Mouse (Mus musculus): ENCODE data around the gene Tmem248. TPM values are rescaled to one million over a fixed set of nuclear protein-coding genes. Genes with fewer than 3 reads are reported as not detected.
A peak's percentile ranks its signal among the peaks of the same experiment; 100 is the strongest.

Tmem248 gene
- total RNA-seq (2021): 10 to 100 TPM; 35.4 to 46.8 TPM
- long read RNA-seq, experiment 1, transcript Tmem248-202 (7 exons, 3,570 nt): major isoform, 41 of 52 reads
- long read RNA-seq, experiment 1, partial matches to known transcripts: 3 of 52 reads
- long read RNA-seq, experiment 1, other reads (novel, unspliced or antisense): 8 of 52 reads
- long read RNA-seq, experiment 2, transcript Tmem248-202 (7 exons, 3,570 nt): major isoform, 30 of 36 reads
- long read RNA-seq, experiment 2, partial matches to known transcripts: 3 of 36 reads
- long read RNA-seq, experiment 2, other reads (novel, unspliced or antisense): 3 of 36 reads

GRCm38 (mm10) chr5:130216781-130217180 is at the start of gene Tmem248:
Tmem248 (plus strand) TSS chr5:130217081.
- intact Hi-C loops (cut with DNase I): no loop called here

GRCm38 (mm10) chr5:130169109-130169508 is 47.8 kb upstream of the Tmem248 start:
- intact Hi-C loops (cut with DNase I): no loop called here

More at GRCm38 (mm10) chr5:130216781-130217180, at the start of gene Tmem248:
- DNase-seq (ENCODE audit: low spot score in 2 of 2): no peak

GRCm38 (mm10) chr5:130170666-130171422 is 46.0 kb upstream of the Tmem248 start:
- no peak for DNase-seq (ENCODE audit: low spot score in 2 of 2)
- intact Hi-C loops (cut with DNase I): loop anchor here (5.0 kb wide), 1 partner anchor 51 kb away; no protein-coding TSS in a partner anchor

More at GRCm38 (mm10) chr5:130169109-130169508, 47.8 kb upstream of the Tmem248 start:
- no peak for DNase-seq (ENCODE audit: low spot score in 2 of 2)

GRCm38 (mm10) chr5:130171423-130171954 is 45.4 kb upstream of the Tmem248 start, which contains the start of gene Rabgef1:
Rabgef1 (plus strand) TSS chr5:130171798.
- intact Hi-C loops (cut with DNase I): loop anchor here (5.0 kb wide), 1 partner anchor 51 kb away; no protein-coding TSS in a partner anchor
- peak; percentile 91 to 92 for DNase-seq (ENCODE audit: low spot score in 2 of 2)

GRCm38 (mm10) chr5:130171956-130172601 is 44.8 kb upstream of the Tmem248 start:
- intact Hi-C loops (cut with DNase I): loop anchor here (5.0 kb wide), 1 partner anchor 50 kb away; no protein-coding TSS in a partner anchor
- peak; percentile 11 to 15 for DNase-seq (ENCODE audit: low spot score in 2 of 2)

GRCm38 (mm10) chr5:130173012-130173411 is 43.9 kb upstream of the Tmem248 start:
- intact Hi-C loops (cut with DNase I): loop anchor here (5.0 kb wide), 1 partner anchor 49 kb away; no protein-coding TSS in a partner anchor

GRCm38 (mm10) chr5:130177871-130178270 is 39.0 kb upstream of the Tmem248 start:
- no peak for DNase-seq (ENCODE audit: low spot score in 2 of 2)
- intact Hi-C loops (cut with DNase I): no loop called here

More at GRCm38 (mm10) chr5:130173012-130173411, 43.9 kb upstream of the Tmem248 start:
- no peak for DNase-seq (ENCODE audit: low spot score in 2 of 2)

GRCm38 (mm10) chr5:130180362-130180761 is 36.5 kb upstream of the Tmem248 start:
- no peak for DNase-seq (ENCODE audit: low spot score in 2 of 2)
- intact Hi-C loops (cut with DNase I): no loop called here

GRCm38 (mm10) chr5:130181740-130182540 is 34.9 kb upstream of the Tmem248 start:
- no peak for DNase-seq (ENCODE audit: low spot score in 2 of 2)
- intact Hi-C loops (cut with DNase I): no loop called here

GRCm38 (mm10) chr5:130182541-130182821 is 34.4 kb upstream of the Tmem248 start:
- intact Hi-C loops (cut with DNase I): no loop called here

GRCm38 (mm10) chr5:130184193-130184856 is 32.6 kb upstream of the Tmem248 start:
- intact Hi-C loops (cut with DNase I): no loop called here
- no peak for DNase-seq (ENCODE audit: low spot score in 2 of 2)

More at GRCm38 (mm10) chr5:130182541-130182821, 34.4 kb upstream of the Tmem248 start:
- no peak for DNase-seq (ENCODE audit: low spot score in 2 of 2)

- no peak for DNase-seq (ENCODE audit: low spot score in 2 of 2)
- intact Hi-C loops (cut with DNase I): no loop called here
These were observed 31.6 kb upstream of the Tmem248 start for GRCm38 (mm10) chr5:130185312-130185711.

- intact Hi-C loops (cut with DNase I): no loop called here
- DNase-seq (ENCODE audit: low spot score in 2 of 2): peak; percentile 17 to 39
These were observed 29.5 kb upstream of the Tmem248 start for GRCm38 (mm10) chr5:130187383-130187782.

- no peak for DNase-seq (ENCODE audit: low spot score in 2 of 2)
- intact Hi-C loops (cut with DNase I): no loop called here
These were observed 26.0 kb upstream of the Tmem248 start for GRCm38 (mm10) chr5:130190909-130191308.

GRCm38 (mm10) chr5:130191865-130192264 is 25.0 kb upstream of the Tmem248 start:
- no peak for DNase-seq (ENCODE audit: low spot score in 2 of 2)

GRCm38 (mm10) chr5:130192356-130192944 is 24.4 kb upstream of the Tmem248 start:
- DNase-seq (ENCODE audit: low spot score in 2 of 2): no peak
- intact Hi-C loops (cut with DNase I): no loop called here

More at GRCm38 (mm10) chr5:130191865-130192264, 25.0 kb upstream of the Tmem248 start:
- intact Hi-C loops (cut with DNase I): no loop called here

GRCm38 (mm10) chr5:130193760-130194159 is 23.1 kb upstream of the Tmem248 start:
- intact Hi-C loops (cut with DNase I): no loop called here
- no peak for DNase-seq (ENCODE audit: low spot score in 2 of 2)

GRCm38 (mm10) chr5:130196307-130196706 is 20.6 kb upstream of the Tmem248 start:
- intact Hi-C loops (cut with DNase I): no loop called here
- no peak for DNase-seq (ENCODE audit: low spot score in 2 of 2)
